Mouse (Mus musculus) liver, postnatal 0 days (tissue): ENCODE results near the gene Gm10961.

Experiments
- CTCF ChIP-seq: sonication (generic); IDR thresholded peaks from 2 replicates; pipeline ENCODE4 v1.5.1; 2016; ENCODE audit warnings: antibody characterized with exemption, low read depth
- EP300 ChIP-seq: IDR thresholded peaks from 2 replicates; pipeline ENCODE4 v1.6.1; 2016; ENCODE audit warnings: antibody characterized with exemption, low read depth, mild to moderate bottlenecking

DNA sequence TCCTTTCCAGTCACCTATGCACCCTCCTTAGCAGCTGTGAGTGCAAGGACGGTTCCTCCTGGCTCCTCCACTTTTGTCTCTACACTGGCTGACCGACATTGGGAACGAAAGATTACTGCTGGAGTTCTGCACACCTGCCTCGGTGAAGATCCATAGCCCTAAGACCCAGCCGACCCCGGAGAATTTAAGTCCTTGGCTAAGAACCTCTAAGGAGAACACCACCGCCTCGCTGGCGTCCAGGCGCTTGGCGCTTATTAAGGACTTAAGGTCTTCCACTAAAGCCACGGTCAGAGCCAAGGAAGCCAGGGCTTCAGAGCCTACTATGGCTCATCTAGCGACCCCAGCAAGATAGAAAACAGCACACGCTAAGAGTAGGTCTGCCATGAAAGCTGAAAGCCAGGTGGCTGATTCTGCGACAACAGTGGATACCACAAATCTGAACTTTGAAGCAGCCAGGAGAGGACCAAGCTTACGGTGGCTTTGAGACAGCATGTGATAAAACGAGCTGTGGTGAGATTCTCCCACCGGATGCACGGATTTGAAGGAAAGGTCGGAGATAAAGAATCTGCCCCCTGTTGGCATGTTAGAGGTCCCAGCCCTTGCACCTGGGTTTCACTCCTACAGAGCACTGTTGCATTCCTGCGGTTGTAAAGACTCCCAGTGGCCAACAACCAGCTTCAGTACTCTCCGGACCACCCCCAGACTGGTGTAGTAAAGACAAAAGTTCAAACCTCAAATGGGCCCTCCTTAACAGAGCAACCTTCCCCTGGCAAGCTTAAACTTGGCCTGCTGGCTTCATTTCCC, 33.3 kb upstream of the Gm10961 start:
- no peak for TF ChIP-seq CTCF
- no peak for TF ChIP-seq EP300
